Mouse (Mus musculus): ENCODE measurements around the gene Ubxn4.

DNA sequence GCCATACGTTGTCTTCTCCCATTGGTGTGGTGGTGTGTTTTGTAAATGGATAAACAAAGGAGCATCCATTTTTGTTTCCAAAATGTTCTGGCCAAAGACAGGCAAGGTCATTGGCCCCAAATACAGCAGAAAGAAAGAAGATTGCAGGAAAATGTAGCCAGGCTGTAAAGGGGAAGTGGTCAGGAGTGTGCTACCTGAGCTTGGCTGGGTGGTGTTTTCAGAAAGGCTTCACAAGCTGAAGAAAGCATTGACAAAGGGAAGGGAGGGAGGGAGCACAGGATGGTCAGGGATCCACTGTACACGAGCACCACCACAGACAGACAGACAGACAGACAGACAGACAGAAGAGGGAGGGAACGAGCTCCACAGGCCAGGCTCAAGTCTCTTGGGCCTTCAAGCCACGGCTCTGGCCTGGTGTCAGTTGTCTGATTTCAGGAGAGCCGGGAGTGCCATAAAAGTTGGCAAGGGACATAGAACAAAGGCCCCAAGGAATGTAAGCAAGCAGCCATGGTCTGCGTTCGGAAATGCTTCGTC, 40.5 kb downstream of the Ubxn4 start:
- TF ChIP-seq CTCF (IDR thresholded peaks at IDR 0.05; ENCODE audit: low read depth) (no peak), EP300 (IDR thresholded peaks at IDR 0.05; ENCODE audit: low read depth) (no peak)

Data from heart, postnatal 0 days (tissue).